Mouse (Mus musculus): ENCODE data around the gene Mid1ip1. TPM values are rescaled to one million over a fixed set of nuclear protein-coding genes. Genes with fewer than 3 reads are reported as not detected.
A peak's percentile ranks its signal among the peaks of the same experiment; 100 is the strongest.

Mid1ip1 gene
- polyA plus RNA-seq, 1 experiment from 2014 or later: 58.3 TPM

GRCm38 (mm10) chrX:10724571-10724970, 9.8 kb downstream of the Mid1ip1 start:
- H3K4me1 ChIP-seq (ENCODE audit: insufficient read depth, low read length): no peaks in the 10 kb centered on the region
- H3K27ac ChIP-seq (ENCODE audit: low read length): no peak overlapping the region
- no peak overlapping the region for H3K9ac ChIP-seq (replicated peaks; ENCODE audit: low read length)
- peaks cover 6% of the 10 kb centered on the region for H3K27me3 ChIP-seq (ENCODE audit: insufficient read depth, low read length)
- WGBS: 95% methylated on average over 1 of the region's 1 CpGs
- H3K4me3 ChIP-seq (ENCODE audit: low read length): no peak overlapping the region
- no peak overlapping the region for H3K4me2 ChIP-seq (replicated peaks; ENCODE audit: low read depth, low read length)
- ATAC-seq (ENCODE audit: low FRiP score, low TSS enrichment): no peak
- H3K9me3 ChIP-seq (ENCODE audit: low read length): no peaks in the 10 kb centered on the region
- H3K36me3 ChIP-seq (ENCODE audit: insufficient read depth, low read length): no peaks in the 10 kb centered on the region

DNA sequence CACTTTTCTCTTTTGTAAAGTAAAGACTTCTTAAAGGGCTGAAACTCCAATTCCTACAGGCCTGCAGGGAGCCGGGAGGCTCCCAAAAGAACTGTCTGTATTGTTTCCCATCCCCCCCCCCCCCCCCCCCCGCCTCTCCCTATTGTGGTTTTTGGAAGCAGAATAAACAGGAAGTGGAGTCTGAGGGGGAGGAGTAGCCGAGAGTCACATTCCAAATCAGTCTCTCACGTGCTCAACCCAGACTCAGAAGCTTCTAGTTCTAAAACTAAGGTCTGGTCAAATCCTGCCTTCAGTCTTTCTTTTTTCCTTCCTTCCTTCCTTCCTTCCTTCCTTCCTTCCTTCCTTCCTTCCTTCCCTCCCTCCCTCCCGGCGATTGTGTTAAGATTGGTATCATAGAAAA, 14.7 kb downstream of the Mid1ip1 start:
- WGBS: 38% methylated on average over 5 of the region's 6 CpGs
- Histone ChIP-seq H3K4me2 (replicated peaks; ENCODE audit: low read depth, low read length) (no peak overlapping the region), H3K4me1 (ENCODE audit: insufficient read depth, low read length) (peaks cover 3% of the 10 kb centered on the region; the same call in 1 of the 2 replicates), H3K9me3 (ENCODE audit: low read length) (no peaks in the 10 kb centered on the region), H3K9ac (replicated peaks; ENCODE audit: low read length) (no peak overlapping the region), H3K4me3 (ENCODE audit: low read length) (no peak overlapping the region), H3K36me3 (ENCODE audit: insufficient read depth, low read length) (no peaks in the 10 kb centered on the region), H3K27ac (ENCODE audit: low read length) (no peak overlapping the region), H3K27me3 (ENCODE audit: insufficient read depth, low read length) (no peaks in the 10 kb centered on the region; the same call in 1 of the 2 replicates)
- no peak for ATAC-seq (ENCODE audit: low FRiP score, low TSS enrichment)

DNA sequence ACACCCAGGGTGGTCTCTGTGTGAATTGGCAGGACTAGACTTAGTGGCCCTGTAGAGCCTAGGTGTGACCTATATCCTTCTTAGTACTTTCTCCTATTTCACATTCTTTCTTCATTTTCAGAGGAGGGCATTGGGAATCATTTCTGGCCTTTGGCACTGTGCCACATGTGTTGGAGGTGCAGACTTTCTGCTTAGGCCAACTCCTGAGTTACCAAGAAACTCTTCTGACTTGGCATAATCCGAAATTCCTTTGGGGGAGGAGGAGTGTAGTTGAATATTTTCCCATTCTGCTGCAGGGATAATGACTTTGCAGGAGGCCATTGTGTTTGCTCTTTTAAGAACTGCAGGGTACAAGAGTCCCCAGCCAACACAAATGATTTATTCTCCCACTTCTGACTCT, 19.6 kb downstream of the Mid1ip1 start:
- Histone ChIP-seq H3K9ac (replicated peaks; ENCODE audit: low read length) (no peak overlapping the region), H3K27ac (ENCODE audit: low read length) (no peak overlapping the region)

GRCm38 (mm10) chrX:10734874-10735273, 20.1 kb downstream of the Mid1ip1 start:
- Histone ChIP-seq H3K9me3 (ENCODE audit: low read length) (no peaks in the 10 kb centered on the region), H3K4me1 (ENCODE audit: insufficient read depth, low read length) (peaks cover 4% of the 10 kb centered on the region; the same call in 1 of the 2 replicates), H3K9ac (replicated peaks; ENCODE audit: low read length) (no peak overlapping the region), H3K27me3 (ENCODE audit: insufficient read depth, low read length) (no peaks in the 10 kb centered on the region; the same call in 1 of the 2 replicates), H3K4me3 (ENCODE audit: low read length) (no peak overlapping the region), H3K36me3 (ENCODE audit: insufficient read depth, low read length) (no peaks in the 10 kb centered on the region), H3K27ac (ENCODE audit: low read length) (no peak overlapping the region), H3K4me2 (replicated peaks; ENCODE audit: low read depth, low read length) (no peak overlapping the region)
- no peak for ATAC-seq (ENCODE audit: low FRiP score, low TSS enrichment)
- 77% methylated on average over 1 of the region's 1 CpGs for WGBS

More for the DNA sequence above, 19.6 kb downstream of the Mid1ip1 start:
- no peaks in the 10 kb centered on the region for H3K9me3 ChIP-seq (ENCODE audit: low read length)
- no peaks in the 10 kb centered on the region; the same call in 1 of the 2 replicates for H3K27me3 ChIP-seq (ENCODE audit: insufficient read depth, low read length)
- H3K36me3 ChIP-seq (ENCODE audit: insufficient read depth, low read length): no peaks in the 10 kb centered on the region
- H3K4me3 ChIP-seq (ENCODE audit: low read length): no peak overlapping the region
- ATAC-seq (ENCODE audit: low FRiP score, low TSS enrichment): peak; percentile 54; the same call in 1 of the 2 replicates
- no peak overlapping the region for H3K4me2 ChIP-seq (replicated peaks; ENCODE audit: low read depth, low read length)
- peaks cover 4% of the 10 kb centered on the region; the same call in 1 of the 2 replicates for H3K4me1 ChIP-seq (ENCODE audit: insufficient read depth, low read length)
- WGBS: 12% methylated on average over 1 of the region's 1 CpGs

GRCm38 (mm10) chrX:10758866-10759265, 44.1 kb downstream of the Mid1ip1 start:
- Histone ChIP-seq H3K36me3 (ENCODE audit: insufficient read depth, low read length) (no peaks in the 10 kb centered on the region), H3K27ac (ENCODE audit: low read length) (no peak overlapping the region), H3K4me1 (ENCODE audit: insufficient read depth, low read length) (no peaks in the 10 kb centered on the region; the same call in 1 of the 2 replicates), H3K4me2 (replicated peaks; ENCODE audit: low read depth, low read length) (no peak overlapping the region), H3K4me3 (ENCODE audit: low read length) (no peak overlapping the region), H3K9me3 (ENCODE audit: low read length) (no peaks in the 10 kb centered on the region), H3K9ac (replicated peaks; ENCODE audit: low read length) (no peak overlapping the region), H3K27me3 (ENCODE audit: insufficient read depth, low read length) (peaks cover 4% of the 10 kb centered on the region; the same call in 1 of the 2 replicates)
- WGBS: 80% methylated on average over 4 of the region's 4 CpGs
- no peak for ATAC-seq (ENCODE audit: low FRiP score, low TSS enrichment)

GRCm38 (mm10) chrX:10763476-10764016, 48.7 kb downstream of the Mid1ip1 start:
- peak; percentile 69; the same call in 1 of the 2 replicates for ATAC-seq (ENCODE audit: low FRiP score, low TSS enrichment)
- H3K36me3 ChIP-seq (ENCODE audit: insufficient read depth, low read length): no peaks in the 10 kb centered on the region
- no peak overlapping the region for H3K4me3 ChIP-seq (ENCODE audit: low read length)
- 50% methylated on average over 10 of the region's 10 CpGs for WGBS
- H3K27me3 ChIP-seq (ENCODE audit: insufficient read depth, low read length): peaks cover 8% of the 10 kb centered on the region; the same call in 1 of the 2 replicates
- H3K9me3 ChIP-seq (ENCODE audit: low read length): no peaks in the 10 kb centered on the region
- H3K4me1 ChIP-seq (ENCODE audit: insufficient read depth, low read length): no peaks in the 10 kb centered on the region; the same call in 1 of the 2 replicates
- H3K4me2 ChIP-seq (replicated peaks; ENCODE audit: low read depth, low read length): no peak overlapping the region
- H3K27ac ChIP-seq (ENCODE audit: low read length): no peak overlapping the region
- no peak overlapping the region for H3K9ac ChIP-seq (replicated peaks; ENCODE audit: low read length)

Other genes with a start within 250 kb of the Mid1ip1 start
- 120 and 122 TPM in 2 replicates for gene Tspan7, start 229.9 kb upstream of the Mid1ip1 start, polyA plus RNA-seq (2015; fragmentation: Nextera tagmentation; extraction: Ambion mirVana)